Mouse (Mus musculus) cortical plate, adult 2 months (tissue): ENCODE measurements around the gene Tnfrsf1a. TPM values are rescaled to one million over a fixed set of nuclear protein-coding genes. Genes with fewer than 3 reads are reported as not detected.

Experiments
- H3K27ac ChIP-seq: fragments of 200-500 bp; 2 replicates; pipeline ENCODE4 v1.5.1; 2012; ENCODE audit warnings: low read length, control low read depth, inconsistent platforms; ENCODE audit not compliant: insufficient read depth
- H3K4me1 ChIP-seq: fragments of 200-500 bp; 2 replicates; pipeline ENCODE4 v1.6.1; 2011; ENCODE audit warnings: low read length; ENCODE audit not compliant: control insufficient read depth, insufficient read depth
- H3K4me3 ChIP-seq: fragments of 200-500 bp; 2 replicates; pipeline ENCODE4 v1.5.1; 2011; ENCODE audit warnings: mild to moderate bottlenecking, low read length, control low read depth; ENCODE audit not compliant: insufficient read depth
- CTCF ChIP-seq: fragments of 200-500 bp; IDR thresholded peaks from 2 replicates; pipeline ENCODE4 v1.5.1; 2011; ENCODE audit warnings: mild to moderate bottlenecking, control low read depth, low read length; ENCODE audit not compliant: insufficient read depth; ENCODE audit errors: extremely low read depth
- POLR2A ChIP-seq: fragments of 200-500 bp; IDR thresholded peaks from 2 replicates; pipeline ENCODE4 v1.6.1; 2011; ENCODE audit warnings: mild to moderate bottlenecking, low read length, control low read depth; ENCODE audit not compliant: insufficient read depth; ENCODE audit errors: extremely low read depth
- polyA plus RNA-seq: library from polyadenylated mRNA; depleted of rRNA; stranded (reverse); fragments of >200 nt; gene quantifications from 2 replicates; pipeline ENCODE4 v1.2.3, GENCODE M21; 2012

Tnfrsf1a gene
- polyA plus RNA-seq, 1 experiment, result 14.9 TPM

GRCm38 (mm10) chr6:125378621-125379020 lies 29.5 kb downstream of the Tnfrsf1a start:
- no peak overlapping the region for H3K27ac ChIP-seq
- no peak for TF ChIP-seq CTCF
- no peak for TF ChIP-seq POLR2A

DNA sequence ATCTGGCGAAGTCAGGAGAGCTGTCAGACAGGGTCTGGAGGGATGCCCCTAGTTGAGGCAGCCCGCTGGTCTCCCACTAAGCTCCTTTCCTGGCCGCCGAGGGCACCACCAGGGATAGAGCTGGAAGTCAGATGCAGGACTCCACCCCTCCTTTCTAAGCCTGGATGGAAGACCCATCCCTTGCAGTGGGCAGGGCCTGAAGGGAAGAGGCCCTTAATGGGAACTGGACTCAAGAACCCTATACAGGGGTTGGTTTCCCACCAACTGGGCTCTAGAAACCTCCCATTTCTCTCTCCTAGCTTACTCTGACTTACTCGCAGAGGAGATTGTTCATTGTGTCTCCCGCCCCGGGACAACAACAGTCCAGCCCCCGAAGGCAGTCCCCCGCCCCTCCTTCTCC lies 30.6 kb downstream of the Tnfrsf1a start:
- TF ChIP-seq POLR2A (no peak), CTCF (no peak)
- H3K4me3 ChIP-seq, result no peak overlapping the region
- no peaks in the 10 kb centered on the region for H3K4me1 ChIP-seq
- no peak overlapping the region for H3K27ac ChIP-seq

More at GRCm38 (mm10) chr6:125378621-125379020, 29.5 kb downstream of the Tnfrsf1a start:
- Histone ChIP-seq H3K4me3 (no peak overlapping the region), H3K4me1 (no peaks in the 10 kb centered on the region)

GRCm38 (mm10) chr6:125380372-125381360 lies 31.5 kb downstream of the Tnfrsf1a start, which contains the start of gene Plekhg6:
TSS of gene Plekhg6 (minus strand) at chr6:125380793.
- TF ChIP-seq POLR2A (no peak), CTCF (no peak)
- Histone ChIP-seq H3K4me1 (no peaks in the 10 kb centered on the region), H3K4me3 (no peak within 1 kb of the TSS), H3K27ac (no peak within 1 kb of the TSS)

GRCm38 (mm10) chr6:125382024-125382423 lies 32.9 kb downstream of the Tnfrsf1a start:
- TF ChIP-seq CTCF (no peak), POLR2A (no peak)
- Histone ChIP-seq H3K4me1 (no peaks in the 10 kb centered on the region), H3K27ac (no peak overlapping the region), H3K4me3 (no peak overlapping the region)

GRCm38 (mm10) chr6:125385066-125385974 lies 36.2 kb downstream of the Tnfrsf1a start:
- Histone ChIP-seq H3K4me1 (no peaks in the 10 kb centered on the region), H3K27ac (no peak overlapping the region), H3K4me3 (no peak overlapping the region)
- peak; percentile 59 for TF ChIP-seq CTCF
- no peak for TF ChIP-seq POLR2A

DNA sequence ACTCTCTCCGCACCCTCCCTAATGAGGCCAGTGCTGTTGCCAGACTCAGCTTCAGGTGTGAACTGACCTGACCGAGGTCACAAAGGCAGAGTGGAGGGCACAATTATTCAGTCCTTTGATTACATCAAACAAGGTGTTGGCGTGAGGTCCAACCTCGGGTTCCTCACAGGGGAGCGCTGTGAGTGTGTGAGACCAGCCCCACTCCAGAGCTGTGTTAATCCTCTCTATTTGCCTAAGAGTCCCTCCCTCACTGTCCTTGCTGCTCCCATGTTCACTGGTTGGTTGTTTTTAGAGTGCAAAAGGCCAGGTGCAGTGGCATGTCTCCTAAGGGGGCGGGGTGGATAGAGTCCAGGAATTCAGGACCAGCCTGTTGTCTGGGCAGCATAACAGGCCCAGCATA lies 36.9 kb downstream of the Tnfrsf1a start:
- TF ChIP-seq POLR2A (no peak), CTCF (no peak)
- no peak overlapping the region for H3K4me3 ChIP-seq
- H3K27ac ChIP-seq, result no peak overlapping the region
- no peaks in the 10 kb centered on the region for H3K4me1 ChIP-seq

- no peaks in the 10 kb centered on the region for H3K4me1 ChIP-seq
- TF ChIP-seq CTCF, result no peak
- no peak for TF ChIP-seq POLR2A
Observed at GRCm38 (mm10) chr6:125389853-125390252, 40.7 kb downstream of the Tnfrsf1a start.

GRCm38 (mm10) chr6:125405461-125406382 lies 56.6 kb downstream of the Tnfrsf1a start:
- Histone ChIP-seq H3K27ac (no peak overlapping the region), H3K4me1 (no peaks in the 10 kb centered on the region), H3K4me3 (no peak overlapping the region)
- TF ChIP-seq CTCF (no peak), POLR2A (no peak)

More at GRCm38 (mm10) chr6:125389853-125390252, 40.7 kb downstream of the Tnfrsf1a start:
- Histone ChIP-seq H3K27ac (no peak overlapping the region), H3K4me3 (no peak overlapping the region)

GRCm38 (mm10) chr6:125407224-125407623 lies 58.1 kb downstream of the Tnfrsf1a start:
- Histone ChIP-seq H3K4me1 (no peaks in the 10 kb centered on the region), H3K4me3 (no peak overlapping the region), H3K27ac (no peak overlapping the region)
- no peak for TF ChIP-seq POLR2A
- no peak for TF ChIP-seq CTCF
